11 mouse cellular contexts compared by ENCODE assay signal in genomic region chr5:144368661-144369205, GRCm38 (mm10). TPM values are rescaled to one million over a fixed set of nuclear protein-coding genes. Genes with fewer than 3 reads are reported as not detected.
"Had no signal": no experiment of that assay in that cellular context is flagged by ENCODE, and none has a peak within 500 bp of the region (broad histone marks: within the 10 kb centered on the region; RNA-seq: fewer than 3 reads in every experiment).

No protein-coding gene starts in this region.

- H3K36me3 ChIP-seq: limb, embryonic 13.5 days; liver, embryonic 13.5 days; lung, embryonic 15.5 days; midbrain, embryonic 12.5 days; neural tube, embryonic 13.5 days had no signal

- H3K9ac ChIP-seq: limb, embryonic 13.5 days; liver, embryonic 13.5 days; liver, postnatal 0 days; lung, embryonic 15.5 days; midbrain, embryonic 12.5 days; neural tube, embryonic 13.5 days had no signal

- DNase-seq: liver, embryonic 13.5 days; liver, postnatal 0 days; lung, postnatal 14 days; right cerebral cortex, postnatal 14 days; thymus, postnatal 4 days had no signal

- H3K27ac ChIP-seq: limb, embryonic 13.5 days; liver, embryonic 13.5 days; lung, embryonic 15.5 days; midbrain, embryonic 12.5 days; neural tube, embryonic 13.5 days; stomach, postnatal 0 days had no signal

- H3K4me3 ChIP-seq: limb, embryonic 13.5 days; liver, embryonic 13.5 days; lung, embryonic 15.5 days; midbrain, embryonic 12.5 days; neural tube, embryonic 13.5 days had no signal

- H3K4me1 ChIP-seq: limb, embryonic 13.5 days; liver, embryonic 13.5 days; midbrain, embryonic 12.5 days; neural tube, embryonic 13.5 days had no signal

- H3K27me3 ChIP-seq: limb, embryonic 13.5 days; liver, embryonic 13.5 days; lung, embryonic 15.5 days; midbrain, embryonic 12.5 days; neural tube, embryonic 13.5 days had no signal

RNA-seq across cellular contexts. Expression of gene Baiap2l1, which starts 10.8 kb away (rescaled TPM):
- total RNA-seq: megakaryocyte-erythroid progenitor cell, adult 5-6 weeks had no signal
